Mouse (Mus musculus): ENCODE data around the gene Hsd11b1. TPM values are rescaled to one million over a fixed set of nuclear protein-coding genes. Genes with fewer than 3 reads are reported as not detected.

The Hsd11b1 gene
- not detected in 2 replicates for polyA plus RNA-seq (2016; fragmentation: Nextera tagmentation; extraction: Ambion mirVana)

GRCm38 (mm10) chr1:193263955-193264598 is at the start of gene Hsd11b1:
TSS of gene Hsd11b1 (minus strand) at chr1:193264075.
- no peak within 1 kb of the TSS for H3K4me3 ChIP-seq
- H3K36me3 ChIP-seq = no peaks in the 10 kb centered on the region
- DNase-seq (ENCODE audit: low spot score) = no peak
- H3K9me3 ChIP-seq (replicated peaks) = no peaks in the 10 kb centered on the region
- H3K27ac ChIP-seq = no peak within 1 kb of the TSS
- no peaks in the 10 kb centered on the region for H3K27me3 ChIP-seq (ENCODE audit: low read depth, poor library complexity, severe bottlenecking)
- 81% methylated on average over 5 of the region's 5 CpGs for WGBS
- peaks cover 4% of the 10 kb centered on the region for H3K4me1 ChIP-seq

- H3K4me3 ChIP-seq = no peak overlapping the region
- H3K4me1 ChIP-seq = peaks cover 16% of the 10 kb centered on the region
- DNase-seq (ENCODE audit: low spot score) = no peak
- no peaks in the 10 kb centered on the region for H3K9me3 ChIP-seq (replicated peaks)
- 83% methylated on average over 1 of the region's 1 CpGs for WGBS
- H3K27ac ChIP-seq = no peak overlapping the region
- H3K27me3 ChIP-seq (ENCODE audit: low read depth, poor library complexity, severe bottlenecking) = no peaks in the 10 kb centered on the region
- H3K36me3 ChIP-seq = no peaks in the 10 kb centered on the region
These were observed 47.7 kb upstream of the Hsd11b1 start for GRCm38 (mm10) chr1:193311596-193311995.

- Histone ChIP-seq H3K27ac (no peak overlapping the region), H3K27me3 (ENCODE audit: low read depth, poor library complexity, severe bottlenecking) (no peaks in the 10 kb centered on the region), H3K36me3 (no peaks in the 10 kb centered on the region), H3K4me1 (peaks cover 16% of the 10 kb centered on the region), H3K4me3 (no peak overlapping the region), H3K9me3 (replicated peaks) (no peaks in the 10 kb centered on the region)
- WGBS = 93% methylated on average over 3 of the region's 3 CpGs
- no peak for DNase-seq (ENCODE audit: low spot score)
These were observed 46.7 kb upstream of the Hsd11b1 start for GRCm38 (mm10) chr1:193310519-193311085.

- 81% methylated on average over 1 of the region's 1 CpGs for WGBS
- no peak for DNase-seq (ENCODE audit: low spot score)
- H3K27ac ChIP-seq = no peak overlapping the region
- H3K27me3 ChIP-seq (ENCODE audit: low read depth, poor library complexity, severe bottlenecking) = no peaks in the 10 kb centered on the region
- H3K36me3 ChIP-seq = no peaks in the 10 kb centered on the region
- no peaks in the 10 kb centered on the region for H3K9me3 ChIP-seq (replicated peaks)
- peaks cover 20% of the 10 kb centered on the region for H3K4me1 ChIP-seq
- no peak overlapping the region for H3K4me3 ChIP-seq
These were observed 46.1 kb upstream of the Hsd11b1 start for GRCm38 (mm10) chr1:193309785-193310518.

GRCm38 (mm10) chr1:193306832-193307231 is 43.0 kb upstream of the Hsd11b1 start:
- Histone ChIP-seq H3K27ac (no peak overlapping the region), H3K4me1 (peaks cover 11% of the 10 kb centered on the region), H3K36me3 (no peaks in the 10 kb centered on the region), H3K4me3 (no peak overlapping the region), H3K27me3 (ENCODE audit: low read depth, poor library complexity, severe bottlenecking) (0 out of 2 replicates have a peak, but pooled peaks cover 6% of the 10 kb centered on the region), H3K9me3 (replicated peaks) (no peaks in the 10 kb centered on the region)
- DNase-seq (ENCODE audit: low spot score) = no peak
- WGBS = 89% methylated on average over 2 of the region's 2 CpGs

- H3K36me3 ChIP-seq = no peaks in the 10 kb centered on the region
- 0 out of 2 replicates have a peak, but pooled peaks cover 6% of the 10 kb centered on the region for H3K27me3 ChIP-seq (ENCODE audit: low read depth, poor library complexity, severe bottlenecking)
- no peaks in the 10 kb centered on the region for H3K9me3 ChIP-seq (replicated peaks)
- WGBS = 34% methylated on average over 7 of the region's 7 CpGs
- H3K4me3 ChIP-seq = no peak overlapping the region
- peaks cover 19% of the 10 kb centered on the region for H3K4me1 ChIP-seq
- no peak for DNase-seq (ENCODE audit: low spot score)
- no peak overlapping the region for H3K27ac ChIP-seq
These were observed 41.5 kb upstream of the Hsd11b1 start for GRCm38 (mm10) chr1:193305386-193305785.

- Histone ChIP-seq H3K36me3 (no peaks in the 10 kb centered on the region), H3K27me3 (ENCODE audit: low read depth, poor library complexity, severe bottlenecking) (0 out of 2 replicates have a peak, but pooled peaks cover 6% of the 10 kb centered on the region), H3K9me3 (replicated peaks) (no peaks in the 10 kb centered on the region), H3K27ac (no peak overlapping the region), H3K4me3 (no peak overlapping the region), H3K4me1 (peaks cover 25% of the 10 kb centered on the region)
- WGBS = 85% methylated on average over 2 of the region's 2 CpGs
- no peak for DNase-seq (ENCODE audit: low spot score)
These were observed 39.2 kb upstream of the Hsd11b1 start for GRCm38 (mm10) chr1:193303096-193303495.

- 61% methylated on average over 8 of the region's 8 CpGs for WGBS
- no peak overlapping the region for H3K27ac ChIP-seq
- H3K36me3 ChIP-seq = no peaks in the 10 kb centered on the region
- H3K4me3 ChIP-seq = no peak overlapping the region
- H3K4me1 ChIP-seq = peaks cover 25% of the 10 kb centered on the region
- H3K9me3 ChIP-seq (replicated peaks) = no peaks in the 10 kb centered on the region
- DNase-seq (ENCODE audit: low spot score) = no peak
- 0 out of 2 replicates have a peak, but pooled peaks cover 6% of the 10 kb centered on the region for H3K27me3 ChIP-seq (ENCODE audit: low read depth, poor library complexity, severe bottlenecking)
These were observed 38.2 kb upstream of the Hsd11b1 start for GRCm38 (mm10) chr1:193302093-193302405.

- WGBS = 59% methylated on average over 6 of the region's 6 CpGs
- Histone ChIP-seq H3K4me3 (no peak overlapping the region), H3K4me1 (peaks cover 25% of the 10 kb centered on the region), H3K36me3 (no peaks in the 10 kb centered on the region), H3K27ac (0 out of 2 replicates have a peak overlapping the region, but pooled peaks have one; percentile 12), H3K27me3 (ENCODE audit: low read depth, poor library complexity, severe bottlenecking) (0 out of 2 replicates have a peak, but pooled peaks cover 6% of the 10 kb centered on the region), H3K9me3 (replicated peaks) (no peaks in the 10 kb centered on the region)
- DNase-seq (ENCODE audit: low spot score) = no peak
These were observed 37.6 kb upstream of the Hsd11b1 start for GRCm38 (mm10) chr1:193301216-193302092.

GRCm38 (mm10) chr1:193299995-193300394 is 36.1 kb upstream of the Hsd11b1 start:
- Histone ChIP-seq H3K27me3 (ENCODE audit: low read depth, poor library complexity, severe bottlenecking) (0 out of 2 replicates have a peak, but pooled peaks cover 6% of the 10 kb centered on the region), H3K4me1 (peaks cover 21% of the 10 kb centered on the region), H3K27ac (peak overlapping the region; percentile 16; the same call in 1 of the 2 replicates), H3K36me3 (no peaks in the 10 kb centered on the region), H3K9me3 (replicated peaks) (no peaks in the 10 kb centered on the region), H3K4me3 (no peak overlapping the region)
- WGBS = 30% methylated on average over 1 of the region's 1 CpGs
- DNase-seq (ENCODE audit: low spot score) = no peak

GRCm38 (mm10) chr1:193298141-193298765 is 34.4 kb upstream of the Hsd11b1 start:
- DNase-seq (ENCODE audit: low spot score) = no peak
- Histone ChIP-seq H3K36me3 (no peaks in the 10 kb centered on the region), H3K9me3 (replicated peaks) (no peaks in the 10 kb centered on the region), H3K4me1 (peaks cover 21% of the 10 kb centered on the region), H3K27ac (no peak overlapping the region), H3K27me3 (ENCODE audit: low read depth, poor library complexity, severe bottlenecking) (0 out of 2 replicates have a peak, but pooled peaks cover 6% of the 10 kb centered on the region), H3K4me3 (no peak overlapping the region)
- 95% methylated on average over 3 of the region's 3 CpGs for WGBS

- no peaks in the 10 kb centered on the region for H3K36me3 ChIP-seq
- H3K27ac ChIP-seq = no peak overlapping the region
- no peak overlapping the region for H3K4me3 ChIP-seq
- no peak for DNase-seq (ENCODE audit: low spot score)
- H3K9me3 ChIP-seq (replicated peaks) = no peaks in the 10 kb centered on the region
- peaks cover 11% of the 10 kb centered on the region for H3K4me1 ChIP-seq
- no peaks in the 10 kb centered on the region for H3K27me3 ChIP-seq (ENCODE audit: low read depth, poor library complexity, severe bottlenecking)
- WGBS = 92% methylated on average over 5 of the region's 5 CpGs
These were observed 32.0 kb upstream of the Hsd11b1 start for GRCm38 (mm10) chr1:193295920-193296319.

All from limb, embryonic 10.5 days (tissue).